Mouse (Mus musculus): ENCODE data around the gene Dact2. TPM values are rescaled to one million over a fixed set of nuclear protein-coding genes. Genes with fewer than 3 reads are reported as not detected.

The Dact2 gene
- total and polyA plus RNA-seq, 3 experiments: not detected

DNA sequence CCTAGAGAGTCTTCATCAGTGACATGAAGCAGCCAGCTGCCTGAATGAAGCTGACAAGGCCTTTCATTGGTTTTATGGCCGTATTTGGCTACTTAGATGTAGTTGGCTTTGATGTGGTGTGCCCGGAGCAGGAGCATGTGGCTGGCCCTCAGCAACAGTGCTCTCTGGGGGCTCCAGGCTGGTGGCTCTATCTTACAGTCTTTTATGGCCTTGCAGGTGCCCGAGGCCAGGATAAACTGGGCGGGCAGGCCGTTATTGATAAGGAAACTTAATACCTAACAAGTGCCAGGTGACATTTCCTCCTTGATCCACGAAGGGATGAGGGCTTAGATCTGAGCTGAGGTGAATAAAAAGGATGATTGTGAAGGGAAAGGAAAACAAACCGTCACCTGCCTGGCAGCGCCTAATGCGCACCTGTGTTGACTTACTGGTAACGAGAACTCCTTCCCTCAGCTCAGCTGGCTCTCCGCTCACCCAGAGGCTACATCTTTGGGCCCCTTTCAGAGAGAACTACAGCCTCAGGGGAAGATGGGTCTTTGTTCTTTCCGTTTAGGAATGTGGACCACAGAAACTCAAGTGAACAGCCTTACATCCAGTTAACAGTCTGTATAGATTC, 30.8 kb upstream of the Dact2 start:
- DNase-seq (ENCODE audit: low read depth, low spot score): no peak
- no peaks in the 10 kb centered on the region for H3K27me3 ChIP-seq (ENCODE audit: control insufficient read depth in 1 of 2, insufficient read depth in 2 of 2, low read length in 2 of 2)
- H3K4me3 ChIP-seq (ENCODE audit: control insufficient read depth in 1 of 2, insufficient read depth in 1 of 2, low read depth in 2 of 2, low read length in 2 of 2): no peak overlapping the region
- no peaks in the 10 kb centered on the region for H3K79me2 ChIP-seq (ENCODE audit: control insufficient read depth, insufficient read depth, low read length, poor library complexity)
- H3K36me3 ChIP-seq (ENCODE audit: control insufficient read depth in 1 of 2, insufficient read depth in 2 of 2, low read length in 2 of 2): no peaks in the 10 kb centered on the region
- no peak overlapping the region for H3K9ac ChIP-seq (ENCODE audit: control insufficient read depth, low read depth, low read length, poor library complexity, severe bottlenecking)
- no peak overlapping the region for H3K27ac ChIP-seq (ENCODE audit: control insufficient read depth, low read depth, low read length)
- H3K9me3 ChIP-seq (replicated peaks; ENCODE audit: insufficient read depth, low read length): no peaks in the 10 kb centered on the region
- H3K4me1 ChIP-seq (ENCODE audit: control insufficient read depth in 1 of 2, insufficient read depth in 2 of 2, low read length in 2 of 2): no peaks in the 10 kb centered on the region
- TF ChIP-seq MAFK (IDR thresholded peaks at IDR 0.05; ENCODE audit: borderline replicate concordance, low read depth, low read length) (no peak), MAZ (IDR thresholded peaks at IDR 0.05; ENCODE audit: low read depth, low read length) (no peak), UBTF (IDR thresholded peaks at IDR 0.05; ENCODE audit: borderline replicate concordance, insufficient read depth, low read depth, low read length) (no peak), SMC3 (IDR thresholded peaks at IDR 0.05; ENCODE audit: low read depth, low read length) (no peak), TAL1 (IDR thresholded peaks at IDR 0.05; ENCODE audit: low read length) (no peak)

DNA sequence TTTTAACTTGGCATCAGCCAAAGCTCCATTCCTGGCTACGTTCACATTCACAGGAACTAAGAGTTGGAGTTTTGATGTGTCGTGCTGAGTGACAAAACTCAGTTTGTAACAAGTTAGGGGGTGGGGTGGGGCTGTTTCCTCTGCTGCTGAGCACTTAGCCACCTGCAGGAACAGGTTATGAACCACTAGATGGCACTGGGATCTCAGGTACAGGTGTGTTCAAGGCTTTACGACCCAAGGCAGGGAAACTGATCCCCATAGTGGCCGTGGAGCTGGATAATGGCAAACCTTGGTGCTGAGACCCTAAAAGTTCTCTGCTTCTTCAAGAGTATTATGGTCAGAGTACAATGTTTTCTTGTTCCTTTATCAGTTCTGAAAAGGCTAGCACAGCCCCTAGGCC, 29.6 kb upstream of the Dact2 start:
- H3K36me3 ChIP-seq (ENCODE audit: control insufficient read depth in 1 of 2, insufficient read depth in 2 of 2, low read length in 2 of 2): no peaks in the 10 kb centered on the region
- H3K4me1 ChIP-seq (ENCODE audit: control insufficient read depth in 1 of 2, insufficient read depth in 2 of 2, low read length in 2 of 2): no peaks in the 10 kb centered on the region
- no peak overlapping the region for H3K4me3 ChIP-seq (ENCODE audit: control insufficient read depth in 1 of 2, insufficient read depth in 1 of 2, low read depth in 2 of 2, low read length in 2 of 2)
- H3K27ac ChIP-seq (ENCODE audit: control insufficient read depth, low read depth, low read length): no peak overlapping the region
- TF ChIP-seq SMC3 (IDR thresholded peaks at IDR 0.05; ENCODE audit: low read depth, low read length): no peak
- no peak for TF ChIP-seq JUND (IDR thresholded peaks at IDR 0.05; ENCODE audit: low read depth, low read length)
- TF ChIP-seq GATA1 (IDR thresholded peaks at IDR 0.05; ENCODE audit: low read depth, low read length): no peak
- TF ChIP-seq MYC (IDR thresholded peaks at IDR 0.05; ENCODE audit: low read depth, low read length): no peak
- TF ChIP-seq CHD2 (IDR thresholded peaks at IDR 0.05; ENCODE audit: low read length): no peak
- no peak for TF ChIP-seq POLR2A (IDR thresholded peaks at IDR 0.05; ENCODE audit: control insufficient read depth in 1 of 2, insufficient read depth in 1 of 2, low read depth in 1 of 2, low read length in 2 of 2, poor library complexity in 1 of 2)
- no peak for TF ChIP-seq TAL1 (IDR thresholded peaks at IDR 0.05; ENCODE audit: low read length)
- TF ChIP-seq BHLHE40 (IDR thresholded peaks at IDR 0.05; ENCODE audit: borderline replicate concordance, low read depth, low read length): no peak
- TF ChIP-seq CTCF (IDR thresholded peaks at IDR 0.05 in 2 of 3, conservative IDR thresholded peaks at IDR 0.05 in 1 of 3; ENCODE audit: control insufficient read depth in 1 of 3, insufficient read depth in 1 of 3, low read depth in 2 of 3, low read length in 3 of 3, poor library complexity in 1 of 3, severe bottlenecking in 1 of 3): no peak
- no peak for TF ChIP-seq RCOR1 (IDR thresholded peaks at IDR 0.05; ENCODE audit: low read depth, low read length)
- TF ChIP-seq MEF2A (IDR thresholded peaks at IDR 0.05; ENCODE audit: extremely low read depth, insufficient replicate concordance, low read depth, low read length, poor library complexity, severe bottlenecking): no peak
- DNase-seq (ENCODE audit: low read depth, low spot score): no peak
- H3K9ac ChIP-seq (ENCODE audit: control insufficient read depth, low read depth, low read length, poor library complexity, severe bottlenecking): no peak overlapping the region
- H3K79me2 ChIP-seq (ENCODE audit: control insufficient read depth, insufficient read depth, low read length, poor library complexity): no peaks in the 10 kb centered on the region
- H3K27me3 ChIP-seq (ENCODE audit: control insufficient read depth in 1 of 2, insufficient read depth in 2 of 2, low read length in 2 of 2): no peaks in the 10 kb centered on the region
- H3K9me3 ChIP-seq (replicated peaks; ENCODE audit: insufficient read depth, low read length): no peaks in the 10 kb centered on the region

DNA sequence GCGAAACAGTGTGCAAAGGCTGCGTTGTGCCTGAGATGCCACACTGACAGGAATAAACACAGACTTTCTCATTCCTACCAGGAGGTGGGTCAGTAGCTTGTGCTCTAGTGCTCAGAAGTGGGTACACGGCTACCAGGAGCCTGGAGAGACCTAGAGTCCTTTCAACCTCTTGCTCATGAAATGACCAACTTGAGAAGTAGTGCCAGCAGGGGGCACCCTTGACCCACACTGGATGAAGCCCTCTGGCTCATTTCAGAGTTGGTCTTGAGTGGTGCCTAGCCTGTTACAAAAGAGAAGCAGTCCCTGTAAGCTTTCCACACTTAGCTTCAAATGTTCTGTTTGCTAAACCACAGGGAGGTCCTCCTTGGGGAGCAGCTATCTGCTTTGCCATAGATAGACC, 28.5 kb upstream of the Dact2 start:
- DNase-seq (ENCODE audit: low read depth, low spot score): peak; percentile 2
- TF ChIP-seq MAFK (IDR thresholded peaks at IDR 0.05; ENCODE audit: borderline replicate concordance, low read depth, low read length): no peak
- no peak for TF ChIP-seq USF2 (IDR thresholded peaks at IDR 0.05; ENCODE audit: borderline replicate concordance in 1 of 2, insufficient read depth in 1 of 2, low read depth in 1 of 2, low read length in 2 of 2)
- no peak for TF ChIP-seq SIN3A (IDR thresholded peaks at IDR 0.05; ENCODE audit: low read length)
- TF ChIP-seq ZKSCAN1 (IDR thresholded peaks at IDR 0.05; ENCODE audit: low read depth, low read length): no peak
- TF ChIP-seq MAZ (IDR thresholded peaks at IDR 0.05; ENCODE audit: low read depth, low read length): no peak
- TF ChIP-seq ZNF384 (IDR thresholded peaks at IDR 0.05; ENCODE audit: low read depth, low read length): no peak
- peak in 1 of 3 experiments; percentile 11; a peak in 1 of 6 replicates for TF ChIP-seq CTCF (IDR thresholded peaks at IDR 0.05 in 2 of 3, conservative IDR thresholded peaks at IDR 0.05 in 1 of 3; ENCODE audit: control insufficient read depth in 1 of 3, insufficient read depth in 1 of 3, low read depth in 2 of 3, low read length in 3 of 3, poor library complexity in 1 of 3, severe bottlenecking in 1 of 3)
- no peak for TF ChIP-seq KAT2A (conservative IDR thresholded peaks at IDR 0.05; ENCODE audit: low read depth, low read length)
- TF ChIP-seq TBP (IDR thresholded peaks at IDR 0.05; ENCODE audit: low read depth, low read length): no peak

More for the DNA sequence above, 28.5 kb upstream of the Dact2 start:
- Histone ChIP-seq H3K36me3 (ENCODE audit: control insufficient read depth in 1 of 2, insufficient read depth in 2 of 2, low read length in 2 of 2) (no peaks in the 10 kb centered on the region), H3K9me3 (replicated peaks; ENCODE audit: insufficient read depth, low read length) (no peaks in the 10 kb centered on the region), H3K4me1 (ENCODE audit: control insufficient read depth in 1 of 2, insufficient read depth in 2 of 2, low read length in 2 of 2) (no peaks in the 10 kb centered on the region), H3K27ac (ENCODE audit: control insufficient read depth, low read depth, low read length) (no peak overlapping the region), H3K27me3 (ENCODE audit: control insufficient read depth in 1 of 2, insufficient read depth in 2 of 2, low read length in 2 of 2) (no peaks in the 10 kb centered on the region), H3K4me3 (ENCODE audit: control insufficient read depth in 1 of 2, insufficient read depth in 1 of 2, low read depth in 2 of 2, low read length in 2 of 2) (no peak overlapping the region), H3K9ac (ENCODE audit: control insufficient read depth, low read depth, low read length, poor library complexity, severe bottlenecking) (no peak overlapping the region), H3K79me2 (ENCODE audit: control insufficient read depth, insufficient read depth, low read length, poor library complexity) (no peaks in the 10 kb centered on the region)
